Mouse (Mus musculus): ENCODE results near the gene Dnah7b. TPM values are rescaled to one million over a fixed set of nuclear protein-coding genes. Genes with fewer than 3 reads are reported as not detected.
"Not testable (repeated sequence)": the region's sequence is repeated elsewhere in the genome, so short reads cannot be mapped to it uniquely, and the experiment has no call there.

Gene Dnah7b
- polyA plus RNA-seq, 1 experiment = 13.0 TPM

DNA sequence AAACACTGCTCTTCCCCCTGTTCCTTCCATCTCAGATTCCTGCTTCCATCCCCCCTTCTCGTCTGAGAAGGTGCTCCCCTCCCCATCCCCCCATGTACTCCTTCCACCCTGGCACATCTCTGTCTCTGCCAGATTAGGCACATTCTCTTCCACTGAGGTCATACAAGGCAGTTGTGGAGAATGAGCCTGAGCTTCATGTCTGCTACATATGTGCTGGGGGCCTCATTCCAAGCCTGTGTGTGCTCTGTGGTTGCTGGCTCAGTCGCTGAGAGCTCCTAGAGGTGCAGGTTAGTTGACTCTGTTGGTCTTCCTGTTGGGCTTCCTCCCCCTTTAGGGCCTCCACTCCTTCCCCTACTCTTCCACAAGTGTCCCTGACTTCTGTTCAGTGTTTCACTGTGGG, 34.4 kb downstream of the Dnah7b start:
- TF ChIP-seq CTCF (IDR thresholded peaks at IDR 0.05; ENCODE audit: borderline replicate concordance, insufficient read depth, low read depth, low read length) (no peak), POLR2A (IDR thresholded peaks at IDR 0.05; ENCODE audit: borderline replicate concordance, insufficient read depth, low read length) (no peak)
- 80% methylated on average over 2 of the region's 2 CpGs for WGBS
- Histone ChIP-seq H3K4me3 (replicated peaks; ENCODE audit: insufficient read depth, low read depth, low read length) (no peak overlapping the region), H3K27ac (ENCODE audit: insufficient read depth, low read length) (no peak overlapping the region), H3K4me1 (ENCODE audit: control insufficient read depth, insufficient read depth, low read length) (no peaks in the 10 kb centered on the region), H3K27me3 (ENCODE audit: control insufficient read depth, insufficient read depth, low read length) (no peaks in the 10 kb centered on the region)
- DNase-seq = no peak

DNA sequence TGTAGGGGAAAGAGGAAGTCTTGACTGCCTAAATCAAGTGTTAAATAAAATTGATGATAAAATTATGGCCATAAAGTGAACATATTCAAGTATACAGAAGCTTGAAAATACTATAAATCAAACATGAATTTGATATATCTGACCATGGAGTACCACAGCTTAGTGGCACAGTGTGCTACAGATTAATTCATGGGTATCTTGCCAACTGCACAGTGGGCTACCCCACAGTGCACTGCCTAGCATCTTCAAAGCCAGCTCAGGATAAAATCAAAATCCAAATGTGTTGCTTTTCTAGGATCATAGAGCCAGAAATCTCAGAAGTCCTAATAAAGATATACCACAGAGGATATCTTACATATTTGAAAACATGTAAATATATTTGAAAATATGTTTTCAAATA, 46.5 kb downstream of the Dnah7b start:
- not testable (repeated sequence) for H3K4me3 ChIP-seq (replicated peaks; ENCODE audit: insufficient read depth, low read depth, low read length); DNase-seq; H3K4me1 ChIP-seq (ENCODE audit: control insufficient read depth, insufficient read depth, low read length); H3K27ac ChIP-seq (ENCODE audit: insufficient read depth, low read length); H3K27me3 ChIP-seq (ENCODE audit: control insufficient read depth, insufficient read depth, low read length)

DNA sequence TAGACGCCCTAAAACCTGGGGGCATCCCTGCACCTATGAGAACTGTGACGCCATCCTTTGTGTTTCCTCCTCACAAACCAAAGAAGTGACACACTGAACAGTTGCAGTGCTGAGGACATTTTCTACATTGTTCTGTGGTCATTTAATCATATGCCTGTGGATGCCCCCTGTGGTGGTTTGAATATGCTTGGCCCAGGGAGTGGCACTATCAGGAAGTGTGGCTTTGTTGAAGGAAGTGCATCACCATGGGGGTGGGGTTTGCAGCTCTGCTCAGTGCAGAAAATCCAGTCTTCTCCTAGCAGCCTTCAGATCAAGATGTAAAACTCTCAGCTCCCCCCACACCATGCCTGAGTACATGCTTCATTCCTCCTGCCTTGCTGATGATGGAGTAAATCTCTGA, 51.1 kb downstream of the Dnah7b start:
- not testable (repeated sequence) for H3K4me3 ChIP-seq (replicated peaks; ENCODE audit: insufficient read depth, low read depth, low read length); H3K4me1 ChIP-seq (ENCODE audit: control insufficient read depth, insufficient read depth, low read length); H3K27ac ChIP-seq (ENCODE audit: insufficient read depth, low read length); H3K27me3 ChIP-seq (ENCODE audit: control insufficient read depth, insufficient read depth, low read length); DNase-seq
- 80% methylated on average over 2 of the region's 2 CpGs for WGBS

DNA sequence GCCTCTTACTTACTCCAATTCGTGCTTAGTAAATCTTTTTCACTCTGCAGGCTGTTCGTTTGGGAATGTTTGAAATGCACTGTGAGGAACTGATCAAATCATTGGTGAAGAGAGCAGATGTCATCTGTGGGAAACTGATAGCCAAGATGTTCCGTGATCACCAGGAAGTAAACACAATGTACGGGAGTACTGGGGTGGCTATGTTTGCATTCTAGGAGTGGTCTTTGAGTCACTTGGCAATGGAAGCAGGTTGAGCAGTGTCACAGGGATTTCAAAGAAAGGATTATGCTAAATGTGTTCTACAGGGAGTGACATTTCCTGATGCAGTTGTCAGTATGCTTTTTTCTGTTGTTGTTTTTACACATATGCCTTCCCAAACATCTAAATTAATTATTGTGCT, 61.9 kb downstream of the Dnah7b start:
- Histone ChIP-seq H3K4me3 (replicated peaks; ENCODE audit: insufficient read depth, low read depth, low read length) (no peak overlapping the region), H3K27me3 (ENCODE audit: control insufficient read depth, insufficient read depth, low read length) (no peaks in the 10 kb centered on the region), H3K4me1 (ENCODE audit: control insufficient read depth, insufficient read depth, low read length) (no peaks in the 10 kb centered on the region), H3K27ac (ENCODE audit: insufficient read depth, low read length) (no peak overlapping the region)
- TF ChIP-seq CTCF (IDR thresholded peaks at IDR 0.05; ENCODE audit: borderline replicate concordance, insufficient read depth, low read depth, low read length) = no peak
- TF ChIP-seq POLR2A (IDR thresholded peaks at IDR 0.05; ENCODE audit: borderline replicate concordance, insufficient read depth, low read length) = no peak
- DNase-seq = no peak
- 74% methylated on average over 4 of the region's 4 CpGs for WGBS

DNA sequence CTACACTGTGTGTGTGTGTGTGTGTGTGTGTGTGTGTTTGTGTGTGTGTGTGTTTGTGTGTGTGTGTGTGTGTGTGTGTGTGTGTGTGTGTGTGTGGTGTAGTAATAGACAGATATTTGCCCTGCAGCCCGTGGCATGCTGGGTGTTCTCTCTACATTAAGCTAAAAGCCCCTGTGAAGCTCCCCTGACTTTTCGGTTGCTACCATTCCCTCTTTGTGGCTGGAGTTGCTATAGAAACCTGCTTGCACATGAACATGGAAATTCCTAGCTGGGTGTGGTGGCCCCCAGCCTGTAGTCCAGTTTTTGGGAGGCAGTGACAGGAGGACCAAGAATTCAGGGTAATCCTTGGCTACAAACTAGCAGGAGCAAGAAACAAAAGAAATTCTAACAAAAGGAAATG, 130.7 kb downstream of the Dnah7b start:
- H3K4me3 ChIP-seq (replicated peaks; ENCODE audit: insufficient read depth, low read depth, low read length); H3K27ac ChIP-seq (ENCODE audit: insufficient read depth, low read length); H3K27me3 ChIP-seq (ENCODE audit: control insufficient read depth, insufficient read depth, low read length); H3K4me1 ChIP-seq (ENCODE audit: control insufficient read depth, insufficient read depth, low read length); DNase-seq: not testable (repeated sequence)
- WGBS = 7% methylated on average over 2 of the region's 2 CpGs

DNA sequence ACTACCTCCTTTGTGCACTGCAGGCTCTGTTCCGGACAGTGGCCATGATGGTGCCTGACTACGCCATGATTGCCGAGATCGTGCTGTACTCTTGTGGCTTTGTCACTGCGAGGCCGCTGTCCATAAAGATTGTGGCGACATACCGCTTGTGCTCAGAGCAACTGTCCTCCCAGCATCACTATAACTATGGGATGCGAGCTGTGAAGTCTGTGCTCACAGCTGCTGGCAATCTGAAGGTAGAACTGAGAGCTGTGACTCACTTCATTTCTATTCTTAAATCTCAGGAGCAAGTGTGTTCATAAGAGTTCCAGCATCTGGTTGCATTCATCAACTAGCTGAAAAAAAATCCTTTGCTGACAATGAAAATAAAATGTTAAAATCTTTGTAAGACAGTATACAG, 135.1 kb downstream of the Dnah7b start:
- not testable (repeated sequence) for H3K27me3 ChIP-seq (ENCODE audit: control insufficient read depth, insufficient read depth, low read length); H3K27ac ChIP-seq (ENCODE audit: insufficient read depth, low read length); H3K4me1 ChIP-seq (ENCODE audit: control insufficient read depth, insufficient read depth, low read length); H3K4me3 ChIP-seq (replicated peaks; ENCODE audit: insufficient read depth, low read depth, low read length); DNase-seq
- 96% methylated on average over 9 of the region's 9 CpGs for WGBS

DNA sequence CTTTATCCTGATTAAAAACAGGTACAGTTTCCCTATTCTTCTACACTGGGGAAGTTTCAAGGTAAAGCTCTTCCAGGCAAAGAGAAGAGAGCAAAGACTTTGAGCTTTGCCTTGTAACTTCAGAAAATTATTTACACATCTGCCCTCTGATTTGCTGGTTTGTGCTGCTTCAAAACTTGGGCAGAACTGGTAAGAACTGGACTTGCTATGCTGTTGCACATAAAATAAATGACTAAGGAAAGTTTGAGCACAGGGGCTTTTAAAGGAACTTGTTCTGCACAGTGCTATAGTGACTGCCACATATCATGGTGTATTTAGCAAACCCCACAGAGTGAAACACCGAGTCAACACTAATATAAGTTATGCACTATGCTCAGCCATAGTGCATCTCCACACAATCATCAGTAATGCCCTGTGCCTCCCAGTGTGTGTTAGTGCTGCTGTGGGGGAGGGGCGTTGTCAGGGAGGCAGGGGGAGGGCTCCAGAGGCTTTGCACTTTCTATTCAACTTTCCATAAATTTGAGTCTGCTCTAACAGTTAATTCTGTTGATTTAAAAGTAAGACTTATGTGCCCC, 144.0 kb downstream of the Dnah7b start:
- DNase-seq; H3K27me3 ChIP-seq (ENCODE audit: control insufficient read depth, insufficient read depth, low read length); H3K27ac ChIP-seq (ENCODE audit: insufficient read depth, low read length); H3K4me1 ChIP-seq (ENCODE audit: control insufficient read depth, insufficient read depth, low read length); H3K4me3 ChIP-seq (replicated peaks; ENCODE audit: insufficient read depth, low read depth, low read length): not testable (repeated sequence)
- WGBS = 48% methylated on average over 2 of the region's 2 CpGs

DNA sequence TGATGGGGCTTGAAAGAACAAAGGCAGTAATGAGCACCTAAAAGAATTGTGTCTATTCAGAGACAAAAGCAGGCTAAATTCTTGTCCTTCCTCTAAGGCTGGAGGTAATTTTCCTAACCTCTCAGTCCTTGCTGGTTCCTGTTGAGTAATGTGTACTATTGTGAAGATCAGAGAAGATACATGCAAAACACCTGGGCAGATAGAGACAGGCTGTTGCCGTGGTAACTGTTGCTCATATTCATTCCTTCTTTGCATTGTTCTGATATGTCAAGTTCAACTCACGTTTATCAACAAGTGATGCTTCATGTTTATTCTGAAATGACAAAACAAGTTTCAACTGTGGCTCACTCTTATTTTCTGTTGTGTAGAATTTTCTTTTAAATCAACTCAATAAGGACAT, 156.6 kb downstream of the Dnah7b start:
- DNase-seq; H3K4me1 ChIP-seq (ENCODE audit: control insufficient read depth, insufficient read depth, low read length); H3K27ac ChIP-seq (ENCODE audit: insufficient read depth, low read length); H3K27me3 ChIP-seq (ENCODE audit: control insufficient read depth, insufficient read depth, low read length); H3K4me3 ChIP-seq (replicated peaks; ENCODE audit: insufficient read depth, low read depth, low read length): not testable (repeated sequence)
- 66% methylated on average over 2 of the region's 2 CpGs for WGBS

DNA sequence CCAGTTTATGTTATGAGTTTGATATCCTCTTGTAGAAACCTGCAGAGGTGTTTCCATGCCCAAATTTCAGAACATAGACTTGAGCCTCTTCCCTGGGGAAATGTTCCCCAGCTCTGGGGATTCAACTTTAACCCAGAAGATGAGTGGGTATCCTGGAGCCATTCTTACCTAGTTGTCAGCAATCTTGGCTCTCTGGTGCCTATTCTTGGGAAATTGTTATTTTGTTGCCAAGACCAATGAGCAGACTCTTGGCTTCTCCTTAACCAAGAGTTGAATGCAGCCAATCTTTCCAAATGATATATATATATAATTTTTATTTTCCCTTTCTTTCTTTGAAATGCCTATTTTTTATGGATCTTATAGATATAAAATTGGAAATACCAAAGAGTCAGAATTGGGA, 160.0 kb downstream of the Dnah7b start:
- H3K4me3 ChIP-seq (replicated peaks; ENCODE audit: insufficient read depth, low read depth, low read length); H3K27ac ChIP-seq (ENCODE audit: insufficient read depth, low read length); H3K4me1 ChIP-seq (ENCODE audit: control insufficient read depth, insufficient read depth, low read length); DNase-seq; H3K27me3 ChIP-seq (ENCODE audit: control insufficient read depth, insufficient read depth, low read length): not testable (repeated sequence)

DNA sequence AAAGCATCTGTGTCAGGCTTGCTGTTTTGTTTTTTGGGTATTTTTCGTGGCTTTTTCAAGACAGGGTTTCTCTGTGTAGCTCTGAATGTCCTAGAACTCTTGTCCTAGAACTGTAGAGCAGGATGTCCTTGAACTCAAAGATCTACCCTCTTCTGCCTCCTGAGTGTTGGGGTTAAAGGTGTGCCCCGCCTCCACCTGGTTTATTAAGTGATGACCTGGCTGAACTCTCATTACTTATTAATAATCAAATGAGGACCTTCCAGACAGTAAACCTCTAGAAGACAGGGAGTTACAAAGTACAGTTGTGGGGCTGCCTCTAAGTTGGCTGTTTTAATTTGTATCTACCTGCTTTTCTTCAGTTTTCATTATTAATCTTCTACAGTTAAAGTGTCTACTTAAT, 202.7 kb downstream of the Dnah7b start:
- not testable (repeated sequence) for H3K27me3 ChIP-seq (ENCODE audit: control insufficient read depth, insufficient read depth, low read length); H3K4me1 ChIP-seq (ENCODE audit: control insufficient read depth, insufficient read depth, low read length); DNase-seq; H3K27ac ChIP-seq (ENCODE audit: insufficient read depth, low read length); H3K4me3 ChIP-seq (replicated peaks; ENCODE audit: insufficient read depth, low read depth, low read length)
- 64% methylated on average over 2 of the region's 2 CpGs for WGBS

Measured in cerebellum, adult 2 months (tissue).